Mouse (Mus musculus) macrophage (primary cell): ENCODE data around the gene Iqce. TPM values are rescaled to one million over a fixed set of nuclear protein-coding genes. Genes with fewer than 3 reads are reported as not detected.

Experiments
- H3K27ac ChIP-seq: fragments of 350-480 bp; formaldehyde crosslinking; 2 replicates; pipeline ENCODE4 v1.9.0; 2021
- H3K36me3 ChIP-seq: fragments of 350-480 bp; formaldehyde crosslinking; 2 replicates; pipeline ENCODE4 v1.9.0; 2021; ENCODE audit errors: inconsistent target
- H3K4me3 ChIP-seq: fragments of 350-480 bp; formaldehyde crosslinking; 2 replicates; pipeline ENCODE4 v1.9.0; 2021; ENCODE audit errors: inconsistent target
- H3K79me2 ChIP-seq: fragments of 350-480 bp; formaldehyde crosslinking; 2 replicates; pipeline ENCODE4 v1.9.0; 2021; ENCODE audit errors: inconsistent target
- WGBS: methylation state at CpG from one replicate; pipeline ENCODE4 v1.1.7; 2026; ENCODE audit warnings: inconsistent platforms; ENCODE audit not compliant: missing documents; 5-methylcytosine and 5-hydroxymethylcytosine counted together
- polyA plus RNA-seq: library from polyadenylated mRNA; stranded (reverse); fragments of 250-400 nt; gene quantifications from 3 replicates; pipeline ENCODE4 v1.2.4, GENCODE M21; 2018; ENCODE audit warnings: inconsistent platforms

The Iqce gene
- polyA plus RNA-seq, 1 experiment from 2014 or later = 17.2 TPM

DNA sequence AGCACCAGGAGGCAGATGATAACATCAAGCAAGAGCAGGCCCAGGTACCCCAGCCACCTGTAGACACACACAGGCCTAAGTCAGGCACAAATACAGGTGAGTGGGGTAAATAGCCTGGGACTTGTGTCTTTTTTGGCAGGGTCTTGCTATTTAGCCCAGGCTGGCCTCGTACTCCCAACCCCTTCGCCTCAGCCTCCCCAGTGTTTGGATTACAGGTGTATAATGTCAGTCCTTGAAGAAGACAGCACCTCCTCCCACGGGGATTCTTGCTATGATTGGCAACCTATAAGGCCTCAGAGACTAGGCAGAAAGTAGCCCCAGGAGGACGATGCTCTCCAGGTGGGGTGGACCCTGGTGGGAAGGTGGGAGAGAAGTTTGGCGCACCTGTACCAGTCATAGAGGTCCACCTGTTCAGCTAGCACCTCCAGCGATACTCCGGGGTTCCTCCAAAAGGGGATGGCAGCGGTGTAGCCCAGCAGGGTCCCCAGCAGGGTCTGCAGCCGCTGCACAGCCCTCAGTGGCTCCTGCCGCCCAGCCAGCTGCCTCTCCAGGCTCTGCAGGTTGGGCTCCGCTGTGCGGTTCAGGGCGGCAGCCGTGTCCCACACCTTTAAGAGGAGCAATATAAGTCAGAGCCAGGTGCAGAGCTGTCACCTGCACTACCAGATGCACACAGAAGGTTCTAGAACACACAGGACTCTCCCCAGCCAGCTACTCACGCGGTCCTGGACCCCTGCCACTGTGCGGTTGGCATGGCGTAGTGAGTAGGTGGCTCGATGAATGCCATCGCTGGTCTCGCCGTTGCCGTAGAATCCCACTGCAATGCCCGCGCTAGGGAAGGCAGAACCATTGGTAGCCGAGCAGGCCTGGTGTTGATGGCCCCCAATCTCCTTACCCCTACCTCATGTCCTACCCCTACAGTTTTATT, 67.1 kb downstream of the Iqce start:
- Histone ChIP-seq H3K27ac (no peak overlapping the region), H3K79me2 (peaks cover 47% of the 10 kb centered on the region), H3K4me3 (no peak overlapping the region), H3K36me3 (peaks cover 59% of the 10 kb centered on the region; the same call in 1 of the 2 replicates)
- WGBS = 95% methylated on average over 22 of the region's 26 CpGs

DNA sequence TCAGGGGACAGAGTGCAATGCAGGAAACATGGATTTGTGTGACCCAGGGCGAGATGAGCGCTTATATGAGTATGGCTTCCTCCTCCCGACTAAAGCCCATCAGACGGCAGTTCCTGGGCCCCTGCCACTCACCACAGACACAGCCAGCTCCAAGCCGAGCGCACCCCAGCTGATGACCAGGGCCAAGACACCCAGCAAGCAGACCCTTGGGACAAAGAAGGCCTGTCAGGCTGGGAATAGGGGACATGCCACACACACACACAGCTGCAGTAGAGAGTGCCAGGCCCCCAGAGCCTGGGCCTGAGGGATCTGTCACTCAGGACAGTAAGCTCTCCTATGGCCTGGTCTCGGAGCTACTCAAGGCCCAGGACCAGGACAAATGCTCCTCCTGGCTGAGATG, 68.7 kb downstream of the Iqce start:
- 90% methylated on average over 7 of the region's 7 CpGs for whole genome bisulfite sequencing
- no peak overlapping the region for H3K4me3 ChIP-seq
- H3K79me2 ChIP-seq = peaks cover 31% of the 10 kb centered on the region
- peaks cover 71% of the 10 kb centered on the region for H3K36me3 ChIP-seq
- H3K27ac ChIP-seq = no peak overlapping the region

DNA sequence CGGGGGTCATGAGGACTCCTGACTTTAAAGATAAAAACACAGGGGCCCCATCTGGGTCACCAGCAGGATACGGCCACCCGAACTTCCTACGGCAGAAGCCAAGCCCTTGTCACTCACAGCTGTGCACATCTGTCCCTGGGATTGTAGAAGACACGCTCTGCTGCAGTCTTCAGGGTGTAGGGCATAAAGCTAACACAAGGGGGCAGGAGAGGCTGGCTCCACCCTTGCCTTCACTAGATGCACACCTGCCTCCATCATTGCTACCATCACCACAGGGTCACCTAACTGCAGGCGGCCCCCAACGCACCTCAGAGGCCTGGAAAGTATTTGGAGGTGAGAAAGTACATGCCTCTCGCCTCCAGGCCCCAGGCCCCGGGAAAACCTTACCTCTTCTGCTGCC, 73.2 kb downstream of the Iqce start:
- Histone ChIP-seq H3K79me2 (no peaks in the 10 kb centered on the region), H3K27ac (no peak overlapping the region), H3K4me3 (no peak overlapping the region), H3K36me3 (peaks cover 86% of the 10 kb centered on the region)
- WGBS = 97% methylated on average over 9 of the region's 9 CpGs

DNA sequence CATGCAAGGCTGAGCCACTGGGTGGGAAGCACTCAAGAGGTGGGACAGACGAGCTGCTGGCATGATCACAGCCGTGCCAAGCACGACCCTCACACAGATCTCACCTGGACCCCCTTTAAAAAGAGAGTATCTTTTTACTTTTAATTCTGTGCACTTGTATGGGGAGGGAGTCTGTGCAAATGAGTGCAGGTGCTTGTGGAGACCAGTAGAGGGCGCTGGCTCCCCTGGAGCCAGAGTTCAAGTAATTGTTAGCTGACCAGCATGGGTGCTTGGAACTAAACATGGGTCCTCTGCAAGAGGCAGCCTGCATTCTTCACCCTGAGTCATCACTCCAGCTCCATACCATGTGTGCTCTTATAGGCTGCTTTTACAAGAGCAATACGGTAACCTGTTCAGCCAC, 74.6 kb downstream of the Iqce start:
- Histone ChIP-seq H3K4me3 (no peak overlapping the region), H3K27ac (no peak overlapping the region), H3K79me2 (no peaks in the 10 kb centered on the region), H3K36me3 (peaks cover 82% of the 10 kb centered on the region)
- 100% methylated on average over 5 of the region's 5 CpGs for WGBS

DNA sequence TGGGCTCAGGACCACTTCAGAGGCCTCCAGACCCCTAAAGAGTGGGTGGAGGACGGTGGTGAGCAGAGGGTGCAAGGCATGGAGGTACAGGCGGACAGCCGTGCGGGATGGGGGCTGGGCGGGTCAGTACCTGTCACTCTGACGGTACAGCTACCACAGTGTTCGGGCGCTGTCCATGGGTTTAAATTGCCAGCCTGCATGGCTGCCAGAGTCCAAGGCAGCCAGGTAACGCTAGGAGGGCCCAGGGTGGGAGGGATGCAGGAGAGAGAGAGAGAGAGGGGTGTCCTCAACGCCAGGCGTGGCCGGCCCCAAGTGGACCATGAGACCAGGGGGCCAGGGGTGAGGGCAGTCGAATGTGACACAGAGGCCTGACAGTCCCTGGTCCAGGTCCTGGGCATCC, 77.2 kb downstream of the Iqce start:
- no peaks in the 10 kb centered on the region for H3K79me2 ChIP-seq
- 97% methylated on average over 13 of the region's 13 CpGs for WGBS
- no peak overlapping the region for H3K27ac ChIP-seq
- no peak overlapping the region for H3K4me3 ChIP-seq
- peaks cover 64% of the 10 kb centered on the region for H3K36me3 ChIP-seq

- Histone ChIP-seq H3K36me3 (peaks cover 57% of the 10 kb centered on the region), H3K4me3 (no peak overlapping the region), H3K27ac (no peak overlapping the region), H3K79me2 (no peaks in the 10 kb centered on the region)
- WGBS = 95% methylated on average over 5 of the region's 5 CpGs
Measured at GRCm38 (mm10) chr5:140624238-140624637, 77.9 kb downstream of the Iqce start.

- Histone ChIP-seq H3K27ac (no peak overlapping the region), H3K36me3 (peaks cover 53% of the 10 kb centered on the region), H3K4me3 (no peak overlapping the region), H3K79me2 (no peaks in the 10 kb centered on the region)
- WGBS = 42% methylated on average over 3 of the region's 4 CpGs
Measured at GRCm38 (mm10) chr5:140623791-140624190, 78.4 kb downstream of the Iqce start.

GRCm38 (mm10) chr5:140622978-140623670, 79.1 kb downstream of the Iqce start:
- H3K79me2 ChIP-seq = no peaks in the 10 kb centered on the region
- H3K36me3 ChIP-seq = peaks cover 46% of the 10 kb centered on the region
- no peak overlapping the region for H3K27ac ChIP-seq
- no peak overlapping the region for H3K4me3 ChIP-seq
- WGBS = 97% methylated on average over 15 of the region's 23 CpGs

DNA sequence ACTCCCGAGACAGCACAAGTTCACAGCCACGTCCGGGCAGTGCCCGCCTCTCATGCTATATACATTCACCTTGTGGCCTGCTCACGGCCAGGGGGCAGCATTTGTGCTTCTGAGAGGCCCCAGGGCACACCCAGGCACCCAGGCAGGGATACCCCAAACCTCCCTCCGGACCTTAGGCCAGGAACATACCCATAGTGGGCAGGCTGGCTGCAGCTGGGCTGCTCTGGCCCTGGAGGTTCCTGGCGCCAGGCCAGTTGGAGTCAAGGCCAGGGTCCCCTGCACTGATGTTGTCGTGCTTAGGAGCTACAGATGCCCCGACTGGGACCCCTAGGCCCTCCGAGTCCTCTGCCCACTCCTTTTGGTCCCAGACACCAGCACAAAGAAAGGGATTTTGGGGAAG, 80.7 kb downstream of the Iqce start:
- no peaks in the 10 kb centered on the region for H3K79me2 ChIP-seq
- 85% methylated on average over 10 of the region's 10 CpGs for WGBS
- H3K4me3 ChIP-seq = no peak overlapping the region
- peaks cover 30% of the 10 kb centered on the region for H3K36me3 ChIP-seq
- H3K27ac ChIP-seq = no peak overlapping the region

- 91% methylated on average over 9 of the region's 9 CpGs for WGBS
- peaks cover 26% of the 10 kb centered on the region; the same call in 1 of the 2 replicates for H3K36me3 ChIP-seq
Measured at GRCm38 (mm10) chr5:140621092-140621491, 81.1 kb downstream of the Iqce start.

DNA sequence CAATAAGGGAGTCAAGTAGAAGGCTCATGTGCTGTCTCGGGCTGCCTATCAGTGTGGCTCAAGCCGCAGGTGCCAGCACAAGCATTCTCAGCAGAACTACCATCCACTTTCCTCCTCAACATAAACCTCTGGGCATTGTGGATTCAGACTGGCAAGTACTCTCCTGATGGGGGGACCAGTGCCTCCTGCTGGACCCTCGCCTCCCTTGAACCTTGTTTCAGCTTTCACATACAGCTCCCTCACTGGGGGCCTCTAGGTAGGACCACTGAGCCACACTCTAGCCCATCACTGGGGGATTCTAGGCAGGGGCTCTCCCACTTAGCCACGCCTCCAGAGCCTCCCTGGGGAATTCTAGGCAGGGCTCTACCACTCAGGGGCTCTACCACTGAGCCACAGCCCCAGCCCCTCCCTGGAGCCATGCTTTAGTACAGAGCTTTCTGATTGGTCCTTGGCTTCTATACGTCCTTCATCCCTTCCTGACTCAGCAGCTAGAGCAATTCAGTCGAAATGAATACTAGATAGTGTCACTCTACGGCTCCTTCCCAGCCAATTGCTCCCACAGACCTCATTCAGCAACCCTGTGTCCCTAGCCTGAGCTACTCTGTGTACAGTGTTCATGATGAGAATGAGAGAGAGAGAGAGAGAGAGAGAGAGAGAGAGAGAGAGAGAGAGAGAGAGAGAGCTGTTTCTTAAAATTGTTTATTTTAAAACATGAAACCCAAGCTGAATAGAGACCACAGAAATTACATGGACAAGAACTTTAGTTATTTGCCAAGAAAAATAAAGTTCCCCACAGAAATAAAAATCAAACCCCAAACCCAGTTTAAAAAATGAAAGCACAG, 82.1 kb downstream of the Iqce start:
- Histone ChIP-seq H3K36me3 (peaks cover 19% of the 10 kb centered on the region; the same call in 1 of the 2 replicates), H3K27ac (no peak overlapping the region), H3K4me3 (no peak overlapping the region), H3K79me2 (no peaks in the 10 kb centered on the region; the same call in 1 of the 2 replicates)
- WGBS = 67% methylated on average over 7 of the region's 7 CpGs

More at GRCm38 (mm10) chr5:140621092-140621491, 81.1 kb downstream of the Iqce start:
- H3K4me3 ChIP-seq = no peak overlapping the region
- no peaks in the 10 kb centered on the region for H3K79me2 ChIP-seq
- H3K27ac ChIP-seq = no peak overlapping the region

DNA sequence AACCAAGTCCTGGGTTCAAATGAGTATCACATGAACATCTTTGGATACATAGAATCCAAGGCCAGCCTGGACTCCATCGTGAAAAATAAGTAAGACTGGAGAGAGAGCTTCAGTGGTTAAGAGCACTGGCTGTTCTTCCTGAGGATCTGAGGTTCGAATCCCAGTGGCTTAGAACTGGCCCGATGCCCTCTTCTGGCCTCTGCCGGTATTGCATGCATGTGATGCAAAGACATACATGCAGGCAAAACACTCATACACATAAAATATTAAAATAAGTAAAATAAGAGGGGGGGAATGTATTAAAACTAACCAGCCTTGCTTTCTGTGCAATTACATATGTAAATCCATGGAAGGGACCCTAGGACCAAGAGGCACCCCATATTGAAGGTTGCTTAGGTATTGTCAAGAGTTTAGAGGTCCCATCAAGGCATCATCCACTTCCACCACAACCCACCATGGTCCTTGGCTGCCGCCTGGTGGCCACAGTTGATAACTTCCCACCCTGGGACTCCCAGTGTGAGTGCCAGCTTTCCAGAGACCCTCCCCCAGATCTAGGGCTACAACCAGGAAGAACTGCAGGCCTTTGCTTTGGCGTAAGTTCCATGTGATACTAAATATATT, 82.9 kb downstream of the Iqce start:
- 19% methylated on average over 6 of the region's 6 CpGs for WGBS
- H3K4me3 ChIP-seq = no peak overlapping the region
- peaks cover 8% of the 10 kb centered on the region for H3K79me2 ChIP-seq
- H3K27ac ChIP-seq = peak overlapping the region; percentile 98
- peaks cover 17% of the 10 kb centered on the region for H3K36me3 ChIP-seq

DNA sequence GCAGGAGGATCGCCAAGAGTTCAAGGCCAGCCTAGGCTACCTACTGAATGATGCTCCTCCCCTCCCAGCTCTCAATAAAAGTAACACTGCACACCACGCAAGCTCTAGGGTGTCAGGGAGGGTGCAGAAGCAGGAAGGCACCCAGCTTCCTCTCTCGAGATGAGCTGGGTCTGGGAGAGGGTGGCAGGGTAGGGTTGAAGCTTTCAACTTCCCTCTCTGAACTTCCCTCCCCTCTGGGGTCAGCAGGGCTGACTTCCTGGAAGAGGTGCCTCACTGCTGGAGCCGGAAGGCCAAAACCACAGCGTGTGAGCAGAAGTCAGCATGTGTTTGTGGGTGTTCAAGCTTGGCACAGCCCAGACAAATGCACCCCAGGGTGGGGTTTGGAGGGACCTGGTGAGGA, 84.5 kb downstream of the Iqce start:
- peak overlapping the region; percentile 8; the same call in 1 of the 2 replicates for H3K4me3 ChIP-seq
- peaks cover 25% of the 10 kb centered on the region for H3K36me3 ChIP-seq
- WGBS = 2% methylated on average over 5 of the region's 5 CpGs
- H3K27ac ChIP-seq = peak overlapping the region; percentile 98
- H3K79me2 ChIP-seq = peaks cover 23% of the 10 kb centered on the region

DNA sequence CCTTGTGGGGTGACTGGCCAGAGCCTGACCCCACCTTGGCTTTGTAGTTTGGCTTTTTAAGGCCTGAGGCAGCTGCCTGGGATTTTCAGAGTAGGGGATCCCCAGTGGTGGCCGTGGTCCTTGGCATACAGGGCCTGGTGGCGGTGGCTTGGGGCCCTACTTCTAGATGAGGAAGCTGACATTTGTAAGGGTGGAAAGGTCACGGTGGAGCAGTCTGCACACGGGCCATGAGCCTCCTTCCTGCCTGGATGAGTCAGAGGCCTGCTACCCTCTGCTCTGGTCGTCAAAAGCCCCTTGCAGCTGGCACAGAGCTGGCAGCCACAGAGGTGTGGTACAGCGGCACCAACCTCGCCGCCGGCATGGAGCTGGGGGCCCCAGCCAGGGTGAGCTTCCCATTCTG, 85.5 kb downstream of the Iqce start:
- H3K4me3 ChIP-seq = peak overlapping the region; percentile 8; the same call in 1 of the 2 replicates
- H3K36me3 ChIP-seq = peaks cover 30% of the 10 kb centered on the region
- H3K27ac ChIP-seq = peak overlapping the region; percentile 98
- H3K79me2 ChIP-seq = peaks cover 34% of the 10 kb centered on the region
- under 1% methylated on average over 9 of the region's 9 CpGs for WGBS
